Mouse (Mus musculus) brain, embryonic 14.5 days (tissue): ENCODE results near the gene Def6.

Source experiments
- CTCF ChIP-seq: fragments of 200-500 bp; IDR thresholded peaks from 2 replicates; pipeline ENCODE4 v1.5.1; 2012; ENCODE audit warnings: inconsistent platforms, mild to moderate bottlenecking, moderate library complexity, borderline replicate concordance; ENCODE audit not compliant: insufficient read depth, insufficient read length; ENCODE audit errors: extremely low read depth
- POLR2A ChIP-seq: fragments of 200-500 bp; IDR thresholded peaks from 2 replicates; pipeline ENCODE4 v1.6.1; 2012; ENCODE audit warnings: mild to moderate bottlenecking, inconsistent platforms, borderline replicate concordance; ENCODE audit not compliant: poor library complexity, insufficient read depth, insufficient read length, severe bottlenecking; ENCODE audit errors: extremely low read depth

DNA sequence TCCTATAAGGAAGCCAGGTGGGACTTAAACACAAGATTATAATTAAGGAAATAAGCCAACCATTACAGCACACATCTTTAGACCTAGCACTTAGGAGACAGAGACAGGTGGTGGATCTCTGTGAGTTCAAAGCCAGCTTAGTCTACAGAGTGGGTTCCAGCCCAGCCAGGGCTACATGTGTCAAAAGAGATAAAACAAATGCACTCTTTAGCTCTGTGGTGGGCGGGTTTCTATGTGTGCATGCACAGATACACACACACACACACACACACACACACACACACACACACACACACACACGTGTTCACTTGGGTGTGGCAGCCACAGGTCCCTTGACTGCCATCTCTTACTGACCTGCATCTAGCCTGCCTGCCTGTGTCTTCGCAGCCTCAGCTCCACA, 70.6 kb downstream of the Def6 start:
- TF ChIP-seq CTCF (no peak), POLR2A (no peak)
